Mouse (Mus musculus) spleen, adult 2 months (tissue): ENCODE measurements at regions not wholly inside any gene's neighbourhood (a gene's known extent, or its start where the extent isn't known, plus 50 kb on each side); places are given as distances from the start of the nearest gene placed in this dataset.
A peak's percentile ranks its signal among the peaks of the same experiment; 100 is the strongest.

ENCODE experiments used
- CTCF ChIP-seq: fragments of 200-500 bp; IDR thresholded peaks from 2 replicates; pipeline ENCODE4 v1.5.1; 2011; ENCODE audit warnings: mild to moderate bottlenecking, inconsistent platforms; ENCODE audit not compliant: insufficient read depth, insufficient read length, insufficient replicate concordance; ENCODE audit errors: extremely low read depth
- POLR2A ChIP-seq: fragments of 200-500 bp; IDR thresholded peaks from 2 replicates; pipeline ENCODE4 v1.6.1; 2011; ENCODE audit warnings: low read depth, low read length, inconsistent platforms

- TF ChIP-seq CTCF (peak; percentile 47; the same call in 1 of the 2 replicates), POLR2A (no peak)
These were observed 59.3 kb upstream of the Fer start for GRCm38 (mm10) chr17:63803599-63803998.
